Mouse (Mus musculus) embryonic fibroblast, embryonic 13.5 days (primary cell): ENCODE results near the gene Dhrs13. TPM values are rescaled to one million over a fixed set of nuclear protein-coding genes. Genes with fewer than 3 reads are reported as not detected.
"Not testable (repeated sequence)": the region's sequence is repeated elsewhere in the genome, so short reads cannot be mapped to it uniquely, and the experiment has no call there.

Source experiments
- H3K27ac ChIP-seq: 2 replicates; pipeline ENCODE4 v1.5.1; 2012; ENCODE audit warnings: low read length, control low read depth, inconsistent platforms; ENCODE audit not compliant: insufficient read depth
- H3K4me1 ChIP-seq: 2 replicates; pipeline ENCODE4 v1.6.1; 2011; ENCODE audit warnings: low read length; ENCODE audit not compliant: control insufficient read depth, insufficient read depth
- H3K4me3 ChIP-seq: 2 replicates; pipeline ENCODE4 v1.5.1; 2011; ENCODE audit warnings: mild to moderate bottlenecking, control low read depth, low read length; ENCODE audit not compliant: insufficient read depth
- CTCF ChIP-seq: IDR thresholded peaks from 2 replicates; pipeline ENCODE4 v1.5.1; 2011; ENCODE audit warnings: mild to moderate bottlenecking, control low read depth, low read length, moderate library complexity, borderline replicate concordance; ENCODE audit not compliant: insufficient read depth
- POLR2A ChIP-seq: IDR thresholded peaks from 2 replicates; pipeline ENCODE4 v1.6.1; 2011; ENCODE audit warnings: low read depth, mild to moderate bottlenecking, control low read depth, low read length, moderate library complexity
- polyA plus RNA-seq: library from polyadenylated mRNA; stranded (reverse); fragments of >200 nt; gene quantifications from 2 replicates; pipeline ENCODE4 v1.2.4, GENCODE M21; 2011; ENCODE audit warnings: low read depth; ENCODE audit not compliant: missing spikeins, insufficient read length

The Dhrs13 gene
- polyA plus RNA-seq, 1 experiment = 8.3 TPM

DNA sequence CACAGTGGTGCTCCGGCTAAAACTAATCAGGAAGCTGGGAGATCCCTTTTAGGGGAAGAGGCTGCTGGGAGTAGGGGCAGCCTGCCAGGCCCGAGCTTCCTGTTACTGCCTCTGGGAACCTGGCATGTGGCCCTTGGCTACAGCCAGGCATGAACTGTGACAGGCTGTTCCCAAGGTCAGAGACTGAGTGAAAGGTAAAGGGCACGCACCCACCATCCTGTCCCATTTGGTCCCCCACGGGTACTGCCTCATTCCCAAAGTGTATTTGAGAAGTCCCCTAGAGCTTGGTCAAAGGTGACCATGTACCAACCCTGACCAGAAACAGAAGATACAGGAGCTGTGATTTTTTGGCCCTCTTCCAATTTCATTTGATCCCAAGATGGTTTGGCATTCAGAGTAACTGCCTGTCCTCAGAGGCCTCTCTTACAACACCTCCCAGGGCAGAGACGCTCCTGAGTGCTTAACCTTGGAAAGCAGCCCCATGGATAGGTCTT lies 12.7 kb downstream of the Dhrs13 start:
- TF ChIP-seq CTCF = no peak
- TF ChIP-seq POLR2A = no peak
- no peaks in the 10 kb centered on the region for H3K4me1 ChIP-seq
- no peak overlapping the region for H3K27ac ChIP-seq
- H3K4me3 ChIP-seq = no peak overlapping the region

GRCm38 (mm10) chr11:78048637-78049036 lies 16.6 kb downstream of the Dhrs13 start:
- not testable (repeated sequence) for H3K4me3 ChIP-seq, H3K27ac ChIP-seq, H3K4me1 ChIP-seq

DNA sequence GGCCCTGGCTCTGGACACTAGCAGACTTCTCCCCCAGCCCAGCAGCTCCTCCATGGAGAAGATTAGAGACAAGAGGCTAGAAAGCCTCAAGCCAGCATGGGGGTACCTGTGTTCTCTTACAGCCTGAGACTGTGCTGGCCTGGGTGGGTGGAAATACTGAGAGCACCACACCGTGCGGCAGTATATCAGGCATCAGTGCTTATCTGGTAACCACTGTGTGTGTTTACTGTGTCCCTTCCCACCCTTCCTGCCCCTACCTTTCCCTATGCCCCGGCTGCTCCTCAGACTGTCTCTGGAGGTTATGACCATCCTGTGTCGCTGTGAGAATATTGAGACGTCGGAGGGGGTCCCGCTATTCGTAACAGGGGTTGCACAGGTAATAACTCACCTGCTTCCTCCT lies 21.0 kb downstream of the Dhrs13 start:
- Histone ChIP-seq H3K4me3 (no peak overlapping the region), H3K27ac (no peak overlapping the region), H3K4me1 (no peaks in the 10 kb centered on the region)
- TF ChIP-seq POLR2A (no peak), CTCF (no peak)

DNA sequence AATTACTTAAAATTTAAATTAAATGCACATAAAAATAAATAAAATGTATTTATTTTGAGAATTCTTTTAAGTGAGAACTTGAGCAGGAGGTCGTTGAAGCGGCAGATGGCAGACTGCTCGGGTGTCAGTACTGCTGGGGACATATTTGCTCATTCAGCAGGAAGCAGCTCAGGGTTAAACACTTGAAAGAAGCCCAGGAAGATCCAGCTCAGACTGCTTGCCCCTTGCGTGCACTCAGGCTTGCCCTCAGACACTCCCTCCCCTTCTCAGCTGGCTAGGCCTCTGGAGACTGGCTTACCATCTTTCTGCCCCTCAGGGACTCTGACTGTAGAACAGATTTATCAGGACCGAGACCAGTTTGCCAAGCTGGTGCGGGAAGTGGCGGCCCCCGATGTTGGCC lies 24.9 kb downstream of the Dhrs13 start:
- TF ChIP-seq CTCF = no peak
- no peak for TF ChIP-seq POLR2A
- Histone ChIP-seq H3K27ac (no peak overlapping the region), H3K4me3 (no peak overlapping the region), H3K4me1 (no peaks in the 10 kb centered on the region)

DNA sequence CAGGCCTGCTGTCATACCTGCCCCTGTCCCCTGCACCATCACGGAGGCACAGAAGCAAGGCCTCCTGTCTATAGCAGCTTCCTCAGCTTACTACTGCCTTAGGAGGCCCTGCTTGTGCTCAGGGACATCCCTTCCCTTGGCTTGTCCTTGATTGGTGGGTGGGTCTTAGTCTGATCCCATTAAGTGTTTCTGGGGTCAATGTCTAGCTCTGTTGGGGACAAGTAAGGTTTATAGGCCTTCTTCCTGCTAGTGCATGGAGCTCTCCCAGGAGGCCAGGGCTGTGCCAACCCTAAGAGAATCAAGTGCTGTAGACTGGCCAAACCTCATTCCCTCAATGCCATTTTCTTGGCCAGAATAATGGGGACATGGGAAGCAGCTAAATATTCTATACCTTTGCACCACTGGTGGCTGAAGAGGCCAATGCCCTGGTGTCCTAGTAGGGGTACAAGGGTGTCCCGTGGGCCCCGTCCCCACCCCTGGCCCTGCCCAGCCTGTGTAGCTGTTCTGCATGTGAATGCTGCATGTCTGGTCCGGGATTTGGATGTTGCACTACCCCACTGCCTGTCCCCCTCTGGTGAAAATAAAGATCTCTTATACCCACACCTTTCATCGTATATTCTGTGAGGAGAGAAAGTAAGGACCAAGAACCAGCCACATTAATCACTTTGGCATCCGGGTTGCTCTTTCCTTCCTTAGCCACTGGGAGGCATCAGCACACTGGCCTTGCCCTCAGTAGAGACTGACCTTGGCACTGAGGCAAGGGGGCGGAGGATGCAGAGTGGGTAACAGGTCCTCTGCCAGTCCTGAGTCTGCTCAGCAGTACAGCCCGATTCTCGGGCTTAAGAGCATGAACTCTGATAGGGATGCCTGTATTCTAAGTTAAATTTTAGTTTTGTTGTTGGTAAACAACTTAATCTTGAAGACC lies 28.0 kb downstream of the Dhrs13 start:
- no peak overlapping the region for H3K27ac ChIP-seq

DNA sequence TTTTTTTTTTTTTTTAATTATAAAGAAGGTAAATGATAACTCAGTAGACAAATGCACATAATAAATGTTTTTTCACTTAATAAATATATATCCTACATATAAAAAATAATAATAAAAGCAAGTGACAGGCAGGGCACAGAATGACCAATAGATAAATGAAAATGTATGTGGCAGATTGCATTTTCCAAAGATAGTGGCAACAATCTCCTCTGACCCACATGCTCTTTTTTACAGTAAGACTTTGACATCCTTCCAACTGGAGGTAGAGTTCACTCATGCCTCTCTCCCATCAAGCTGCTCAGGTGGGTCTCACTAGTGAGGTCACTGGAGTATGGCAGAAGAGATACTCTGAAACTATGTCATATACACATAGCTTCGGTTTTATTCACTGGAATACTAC lies 30.5 kb downstream of the Dhrs13 start:
- no peak for TF ChIP-seq CTCF
- no peak for TF ChIP-seq POLR2A
- Histone ChIP-seq H3K4me3 (no peak overlapping the region), H3K4me1 (no peaks in the 10 kb centered on the region), H3K27ac (no peak overlapping the region)

More for the DNA sequence above, 28.0 kb downstream of the Dhrs13 start:
- Histone ChIP-seq H3K4me1 (no peaks in the 10 kb centered on the region), H3K4me3 (no peak overlapping the region)
- TF ChIP-seq POLR2A (no peak), CTCF (peak; percentile 93; the same call in 1 of the 2 replicates)

- TF ChIP-seq POLR2A = no peak
- TF ChIP-seq CTCF = no peak
- H3K27ac ChIP-seq = no peak overlapping the region
Measured at GRCm38 (mm10) chr11:78065906-78066305, 33.8 kb downstream of the Dhrs13 start.

DNA sequence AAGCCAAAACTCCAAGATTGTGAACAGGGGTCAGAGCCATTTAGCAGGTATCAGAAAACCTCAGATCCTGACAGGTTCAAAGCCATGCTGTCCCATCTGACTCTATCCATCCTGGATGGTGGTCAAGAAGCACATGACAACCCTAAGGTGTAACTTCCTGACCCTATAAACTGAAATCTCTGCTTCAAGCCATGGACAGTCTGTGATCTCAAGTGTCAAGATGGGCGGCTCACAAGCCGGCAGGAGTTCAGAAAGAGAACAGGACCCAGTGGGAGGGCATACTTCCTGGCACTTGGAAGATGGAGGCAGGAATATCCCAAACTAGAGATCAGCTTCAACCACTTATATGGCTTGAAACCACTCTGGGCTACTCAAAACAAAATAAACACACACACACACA lies 34.6 kb downstream of the Dhrs13 start:
- Histone ChIP-seq H3K27ac (no peak overlapping the region), H3K4me3 (no peak overlapping the region), H3K4me1 (no peaks in the 10 kb centered on the region)
- no peak for TF ChIP-seq CTCF
- no peak for TF ChIP-seq POLR2A

More at GRCm38 (mm10) chr11:78065906-78066305, 33.8 kb downstream of the Dhrs13 start:
- H3K4me3 ChIP-seq = no peak overlapping the region
- no peaks in the 10 kb centered on the region for H3K4me1 ChIP-seq

- Histone ChIP-seq H3K4me1 (no peaks in the 10 kb centered on the region), H3K27ac (no peak overlapping the region), H3K4me3 (no peak overlapping the region)
- TF ChIP-seq CTCF (no peak), POLR2A (no peak)
Measured at GRCm38 (mm10) chr11:78067566-78067965, 35.5 kb downstream of the Dhrs13 start.

DNA sequence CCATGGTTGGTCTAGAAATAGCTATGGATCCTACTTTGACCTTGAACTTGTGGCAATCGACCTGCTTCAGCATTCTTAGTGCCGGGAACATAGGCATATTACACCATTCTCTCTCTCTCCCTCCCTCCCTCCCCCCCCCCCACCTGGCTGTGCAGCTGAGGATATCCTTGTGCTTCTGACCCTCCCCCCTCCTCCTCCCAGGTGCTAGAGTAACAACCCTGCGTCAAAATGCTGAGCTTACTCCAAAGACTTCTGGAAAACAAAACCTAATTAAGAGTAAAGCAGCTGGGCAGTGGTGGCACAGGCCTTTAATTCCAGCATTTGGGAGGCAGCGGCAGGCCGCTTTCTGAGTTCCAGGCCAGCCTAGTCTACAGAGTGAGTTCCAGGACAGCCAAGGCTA lies 37.0 kb downstream of the Dhrs13 start:
- TF ChIP-seq CTCF = no peak
- TF ChIP-seq POLR2A = no peak
- Histone ChIP-seq H3K4me1 (no peaks in the 10 kb centered on the region), H3K4me3 (no peak overlapping the region), H3K27ac (no peak overlapping the region)
